In genomic region chr9:23394652-23395317, GRCm38 (mm10) we compare ENCODE assay signal across 13 mouse cellular contexts.
DNase-seq lines count a peak whose midpoint lies in the region; ATAC-seq lines count a peak whose summit lies in the region.
"Had no signal": no experiment of that assay in that cellular context is flagged by ENCODE, and none has a peak within 500 bp of the region (broad histone marks: within the 10 kb centered on the region; RNA-seq: fewer than 3 reads in every experiment).

No protein-coding gene starts in this region.

- no peak overlapping the region for H3K4me3 ChIP-seq in heart, embryonic 11.5 days (ENCODE audit: low read depth, low read length)
- H3K4me3 ChIP-seq in heart, embryonic 10.5 days = no peak overlapping the region
- H3K4me3 ChIP-seq in midbrain, embryonic 16.5 days (ENCODE audit: low read depth, low read length) = no peak overlapping the region
- H3K4me3 ChIP-seq in midbrain, embryonic 11.5 days (ENCODE audit: low read depth, low read length) = no peak overlapping the region
- H3K4me3 ChIP-seq: erythroblast, embryonic 14.5 days; liver, embryonic 13.5 days had no signal

- no peaks in the 10 kb centered on the region for H3K36me3 ChIP-seq in heart, embryonic 11.5 days (ENCODE audit: control insufficient read depth, insufficient read depth, low read length)
- H3K36me3 ChIP-seq in heart, embryonic 10.5 days = no peaks in the 10 kb centered on the region
- H3K36me3 ChIP-seq in midbrain, embryonic 16.5 days (ENCODE audit: control insufficient read depth, insufficient read depth, low read length) = no peaks in the 10 kb centered on the region
- no peaks in the 10 kb centered on the region for H3K36me3 ChIP-seq in midbrain, embryonic 11.5 days (ENCODE audit: control insufficient read depth, insufficient read depth, low read length)
- H3K36me3 ChIP-seq: liver, embryonic 13.5 days had no signal

- no peaks in the 10 kb centered on the region for H3K27me3 ChIP-seq in heart, embryonic 11.5 days (ENCODE audit: control insufficient read depth, insufficient read depth, low read length)
- H3K27me3 ChIP-seq in heart, embryonic 10.5 days (ENCODE audit: insufficient read depth, poor library complexity, severe bottlenecking) = no peaks in the 10 kb centered on the region
- no peaks in the 10 kb centered on the region for H3K27me3 ChIP-seq in midbrain, embryonic 16.5 days (ENCODE audit: control insufficient read depth, insufficient read depth, low read depth, low read length)
- H3K27me3 ChIP-seq in midbrain, embryonic 11.5 days (ENCODE audit: control insufficient read depth, insufficient read depth, low read length) = no peaks in the 10 kb centered on the region
- H3K27me3 ChIP-seq: liver, embryonic 13.5 days had no signal

- no peaks in the 10 kb centered on the region for H3K9me3 ChIP-seq in heart, embryonic 11.5 days (replicated peaks; ENCODE audit: control insufficient read depth, low read length)
- H3K9me3 ChIP-seq in heart, embryonic 10.5 days = no peaks in the 10 kb centered on the region; the same call in 1 of the 2 replicates
- H3K9me3 ChIP-seq in midbrain, embryonic 16.5 days (replicated peaks; ENCODE audit: control insufficient read depth, low read length, poor library complexity, severe bottlenecking) = no peaks in the 10 kb centered on the region
- H3K9me3 ChIP-seq in midbrain, embryonic 11.5 days (ENCODE audit: control insufficient read depth, low read length) = no peaks in the 10 kb centered on the region
- H3K9me3 ChIP-seq: liver, embryonic 13.5 days had no signal

- H3K4me2 ChIP-seq in heart, embryonic 11.5 days = no peak overlapping the region
- H3K4me2 ChIP-seq in midbrain, embryonic 16.5 days (ENCODE audit: low read length) = no peak overlapping the region
- no peak overlapping the region for H3K4me2 ChIP-seq in midbrain, embryonic 11.5 days
- H3K4me2 ChIP-seq: liver, embryonic 13.5 days had no signal

- 0 out of 2 replicates have a peak overlapping the region, but pooled peaks have one; percentile 50 for H3K27ac ChIP-seq in heart, embryonic 11.5 days (ENCODE audit: low read depth, low read length)
- H3K27ac ChIP-seq in heart, embryonic 10.5 days = no peak overlapping the region; the same call in 1 of the 2 replicates
- H3K27ac ChIP-seq in midbrain, embryonic 16.5 days (ENCODE audit: low read length) = no peak overlapping the region
- no peak overlapping the region for H3K27ac ChIP-seq in midbrain, embryonic 11.5 days (ENCODE audit: low read depth, low read length)
- H3K27ac ChIP-seq: liver, embryonic 13.5 days had no signal

- DNase-seq in heart, embryonic 10.5 days (ENCODE audit: low spot score) = no peak
- no peak for DNase-seq in midbrain, embryonic 11.5 days (ENCODE audit: low spot score, missing footprints)
- DNase-seq in embryo, embryonic 11 days = peak; percentile 21
- DNase-seq in lung, postnatal 36 days = peak; percentile 66
- no peak for DNase-seq in kidney, adult 8-10 months
- no peak for DNase-seq in kidney, adult 18-20 months
- DNase-seq: gastrocnemius, postnatal 10 days; liver, embryonic 13.5 days; right cerebral cortex, adult 18-20 months had no signal

- no peak for ATAC-seq in heart, embryonic 11.5 days (replicated peaks; ENCODE audit: insufficient number of reproducible peaks, low FRiP score, low TSS enrichment)
- ATAC-seq in midbrain, embryonic 16.5 days = 0 out of 2 replicates have a peak, but pooled peaks have one; percentile 60
- ATAC-seq in midbrain, embryonic 11.5 days (ENCODE audit: low FRiP score) = no peak
- ATAC-seq: hindbrain, embryonic 16.5 days had no signal

- H3K4me1 ChIP-seq in heart, embryonic 11.5 days (ENCODE audit: control insufficient read depth, insufficient read depth, low read length) = peaks cover 8% of the 10 kb centered on the region
- peaks cover 19% of the 10 kb centered on the region for H3K4me1 ChIP-seq in heart, embryonic 10.5 days
- no peaks in the 10 kb centered on the region for H3K4me1 ChIP-seq in midbrain, embryonic 16.5 days (ENCODE audit: control insufficient read depth, insufficient read depth, low read length)
- H3K4me1 ChIP-seq in midbrain, embryonic 11.5 days (ENCODE audit: control insufficient read depth, insufficient read depth, low read length) = no peaks in the 10 kb centered on the region
- H3K4me1 ChIP-seq: liver, embryonic 13.5 days had no signal

- 48% methylated on average over 6 of the region's 6 CpGs for WGBS in heart, embryonic 11.5 days (ENCODE audit: insufficient replicate concordance)
- 50% methylated on average over 6 of the region's 6 CpGs for WGBS in heart, embryonic 10.5 days
- WGBS in midbrain, embryonic 16.5 days = 77% methylated on average over 6 of the region's 6 CpGs
- WGBS in midbrain, embryonic 11.5 days = 84% methylated on average over 6 of the region's 6 CpGs

- H3K9ac ChIP-seq in heart, embryonic 11.5 days (ENCODE audit: low read depth, low read length) = no peak overlapping the region
- H3K9ac ChIP-seq in midbrain, embryonic 16.5 days (ENCODE audit: low read depth, low read length) = no peak overlapping the region
- H3K9ac ChIP-seq in midbrain, embryonic 11.5 days (ENCODE audit: low read length) = no peak overlapping the region
- H3K9ac ChIP-seq: liver, embryonic 13.5 days had no signal

Comparison
In these comparisons a context has a peak if more than half of its experiments do, and no peak if none do; other contexts are left out.
1. DNase-seq: peak in embryo, embryonic 11 days (single experiment) and lung, postnatal 36 days (single experiment); none in heart, embryonic 10.5 days (single experiment), midbrain, embryonic 11.5 days (single experiment), kidney, adult 8-10 months (0 of 2) and kidney, adult 18-20 months (single experiment).